Mouse (Mus musculus) kidney, embryonic 15.5 days (tissue): ENCODE results near the gene Eps8. TPM values are rescaled to one million over a fixed set of nuclear protein-coding genes. Genes with fewer than 3 reads are reported as not detected.
"Not testable (repeated sequence)": the region's sequence is repeated elsewhere in the genome, so short reads cannot be mapped to it uniquely, and the experiment has no call there.

ENCODE experiments used
- ATAC-seq: fragments of 200-750 bp; cut with Nextera tagmentation; replicated peaks from 2 replicates; pipeline ENCODE4 v1.8.0; 2017; ENCODE audit warnings: moderate TSS enrichment; ENCODE audit not compliant: low FRiP score
- H3K27ac ChIP-seq: fragments of 300-500 bp; sonication (generic); 2 replicates; pipeline ENCODE4 v1.5.1; 2015; ENCODE audit warnings: mild to moderate bottlenecking, inconsistent platforms
- H3K27me3 ChIP-seq: fragments of 300-500 bp; sonication (generic); 2 replicates; pipeline ENCODE4 v1.6.1; 2015; ENCODE audit warnings: inconsistent platforms
- H3K36me3 ChIP-seq: fragments of 300-500 bp; sonication (generic); 2 replicates; pipeline ENCODE4 v1.6.1; 2015; ENCODE audit warnings: inconsistent platforms
- H3K4me1 ChIP-seq: fragments of 300-500 bp; sonication (generic); 2 replicates; pipeline ENCODE4 v1.6.1; 2015; ENCODE audit warnings: inconsistent platforms
- H3K4me2 ChIP-seq: fragments of 300-500 bp; sonication (generic); 2 replicates; pipeline ENCODE4 v1.6.1; 2015; ENCODE audit warnings: moderate library complexity, mild to moderate bottlenecking, inconsistent platforms
- H3K4me3 ChIP-seq: fragments of 300-500 bp; sonication (generic); replicated peaks from 2 replicates; pipeline ENCODE4 v1.5.1; 2015; ENCODE audit warnings: mild to moderate bottlenecking, inconsistent platforms
- H3K9ac ChIP-seq: fragments of 300-500 bp; sonication (generic); 2 replicates; pipeline ENCODE4 v1.6.1; 2015; ENCODE audit warnings: mild to moderate bottlenecking, inconsistent platforms
- H3K9me3 ChIP-seq: fragments of 300-500 bp; sonication (generic); replicated peaks from 2 replicates; pipeline ENCODE4 v1.6.1; 2016; ENCODE audit warnings: inconsistent platforms
- WGBS: fragments of 180-500 bp; shearing (Covaris S2); methylation state at CpG from one replicate; pipeline ENCODE4 v1.1.7; 2015; ENCODE audit warnings: mixed read lengths; 5-methylcytosine and 5-hydroxymethylcytosine counted together
- polyA plus RNA-seq: library from polyadenylated mRNA; unstranded; fragments of >200 nt; fragmentation: Nextera tagmentation; extraction: Ambion mirVana; gene quantifications from 2 replicates; pipeline ENCODE4 v1.2.1, GENCODE M21; 2015

Gene Eps8
- polyA plus RNA-seq, 1 experiment from 2014 or later, result 31.1 TPM

DNA sequence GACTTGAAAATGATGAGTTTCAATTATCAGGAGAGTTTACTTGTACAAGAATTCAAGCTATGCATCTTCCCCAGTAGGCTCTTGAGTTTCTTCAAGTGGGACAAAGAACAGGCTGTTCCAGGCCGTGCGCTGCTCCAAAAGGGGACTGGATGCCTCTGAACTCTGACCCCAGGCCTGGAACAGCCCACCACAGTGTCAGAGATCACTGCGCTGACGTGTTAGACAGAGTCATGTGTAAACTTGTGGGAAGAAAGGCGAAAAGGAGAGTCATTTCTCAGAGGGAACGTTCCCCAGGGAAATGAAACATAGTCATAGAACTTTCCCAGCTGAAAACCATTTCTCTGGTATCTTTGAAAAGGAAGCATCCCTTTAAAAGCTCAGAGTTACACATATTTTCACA, 167.2 kb downstream of the Eps8 start:
- no peak overlapping the region for H3K9ac ChIP-seq
- no peak for ATAC-seq
- 51% methylated on average over 6 of the region's 6 CpGs for WGBS
- H3K27me3 ChIP-seq, result no peaks in the 10 kb centered on the region
- no peaks in the 10 kb centered on the region for H3K36me3 ChIP-seq
- no peak overlapping the region for H3K27ac ChIP-seq
- no peaks in the 10 kb centered on the region for H3K4me1 ChIP-seq
- no peaks in the 10 kb centered on the region for H3K9me3 ChIP-seq
- no peak overlapping the region for H3K4me2 ChIP-seq
- no peak overlapping the region for H3K4me3 ChIP-seq

DNA sequence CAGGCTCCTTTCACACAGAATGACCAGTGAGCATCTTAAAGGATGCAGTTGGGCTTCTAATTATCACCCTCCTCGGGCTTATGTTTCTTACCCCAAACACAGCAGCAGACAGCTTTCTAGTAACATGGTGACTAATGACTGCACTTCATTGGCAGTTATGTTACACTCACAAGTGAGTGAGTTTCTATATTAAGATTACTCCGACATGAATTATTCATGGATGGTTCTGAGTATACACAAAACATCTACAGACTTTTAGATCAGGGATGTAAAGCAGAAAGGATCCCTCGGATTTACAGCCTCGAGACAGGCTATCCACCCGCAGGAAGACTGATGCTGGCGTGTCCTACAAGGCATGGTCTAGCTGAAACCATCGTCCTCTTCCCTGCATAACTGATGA, 171.8 kb downstream of the Eps8 start:
- H3K4me1 ChIP-seq, result no peaks in the 10 kb centered on the region
- ATAC-seq, result no peak
- no peak overlapping the region for H3K4me3 ChIP-seq
- H3K36me3 ChIP-seq, result peaks cover 11% of the 10 kb centered on the region; the same call in 1 of the 2 replicates
- H3K27ac ChIP-seq, result no peak overlapping the region
- H3K27me3 ChIP-seq, result no peaks in the 10 kb centered on the region
- no peak overlapping the region for H3K4me2 ChIP-seq
- 88% methylated on average over 7 of the region's 7 CpGs for WGBS
- H3K9ac ChIP-seq, result no peak overlapping the region
- no peaks in the 10 kb centered on the region for H3K9me3 ChIP-seq

DNA sequence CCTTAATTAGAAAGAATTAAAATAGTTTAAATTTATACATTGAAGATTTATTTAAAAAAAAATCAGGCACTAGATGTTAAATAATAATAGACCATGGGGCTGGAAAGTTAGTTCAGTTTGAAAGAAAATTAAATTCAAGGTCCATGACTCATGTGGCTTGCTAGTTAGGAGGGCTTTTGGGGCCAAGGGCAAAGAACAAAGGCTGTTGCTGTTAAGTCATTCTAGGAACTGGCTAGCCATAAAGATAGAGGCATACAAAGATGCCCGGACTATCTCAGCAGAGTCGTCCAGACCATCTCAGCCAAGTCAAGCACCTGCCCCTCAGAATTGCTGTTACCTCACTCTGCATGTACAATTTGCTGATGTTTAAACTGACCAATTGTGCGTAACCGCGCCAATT, 179.0 kb downstream of the Eps8 start:
- WGBS, result 98% methylated on average over 5 of the region's 5 CpGs
- not testable (repeated sequence) for H3K27me3 ChIP-seq, H3K9ac ChIP-seq, H3K4me3 ChIP-seq, ATAC-seq, H3K27ac ChIP-seq, H3K4me1 ChIP-seq, H3K9me3 ChIP-seq, H3K4me2 ChIP-seq
- H3K36me3 ChIP-seq, result peaks cover 17% of the 10 kb centered on the region

DNA sequence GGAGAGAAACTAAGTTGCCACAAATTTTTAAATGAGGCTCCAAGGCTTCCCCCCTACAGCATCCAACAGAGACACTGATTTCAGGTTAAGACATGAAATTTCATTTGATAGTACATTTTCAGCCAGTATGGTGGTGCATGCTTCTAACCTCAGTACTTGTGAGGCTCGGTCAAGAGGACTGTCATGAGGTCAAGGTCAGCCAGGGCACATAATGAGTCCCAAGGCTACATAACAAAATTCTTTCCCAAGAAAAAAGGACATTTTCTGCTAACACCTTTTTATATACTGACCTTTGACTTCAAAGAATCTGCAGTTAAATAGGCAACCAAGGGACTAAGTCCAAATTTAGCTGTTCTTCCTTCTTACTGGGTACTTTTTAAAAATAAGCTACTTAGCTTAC, 181.2 kb downstream of the Eps8 start:
- WGBS, result 75% methylated on average over 1 of the region's 1 CpGs
- H3K9ac ChIP-seq, result no peak overlapping the region
- no peaks in the 10 kb centered on the region for H3K27me3 ChIP-seq
- peaks cover 11% of the 10 kb centered on the region for H3K36me3 ChIP-seq
- no peak overlapping the region for H3K27ac ChIP-seq
- ATAC-seq, result no peak
- peaks cover 6% of the 10 kb centered on the region; the same call in 1 of the 2 replicates for H3K4me1 ChIP-seq
- H3K9me3 ChIP-seq, result 0 out of 2 replicates have a peak, but pooled peaks cover 10% of the 10 kb centered on the region
- no peak overlapping the region for H3K4me3 ChIP-seq
- no peak overlapping the region for H3K4me2 ChIP-seq

DNA sequence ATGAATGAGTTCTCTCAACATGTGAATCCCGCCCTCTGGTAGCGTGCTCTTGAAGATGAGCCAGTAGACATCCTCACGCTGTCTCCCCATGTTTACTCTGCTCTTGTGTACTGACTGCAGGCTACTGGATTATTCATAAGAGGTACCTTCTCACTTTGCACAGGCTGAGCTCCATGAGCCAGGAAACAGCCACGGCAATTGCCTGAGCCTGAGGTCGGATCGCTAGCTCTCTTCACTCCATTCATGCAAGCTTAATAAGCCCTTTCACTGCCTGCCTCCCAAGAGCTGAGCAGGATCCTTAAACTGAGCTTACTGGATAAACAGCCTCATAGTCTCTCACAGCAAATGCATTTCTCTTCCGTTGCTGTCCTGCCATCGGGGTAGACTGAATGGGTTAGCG, 182.5 kb downstream of the Eps8 start:
- H3K4me3 ChIP-seq, result no peak overlapping the region
- ATAC-seq, result no peak
- H3K27me3 ChIP-seq, result no peaks in the 10 kb centered on the region
- H3K4me1 ChIP-seq, result peaks cover 6% of the 10 kb centered on the region; the same call in 1 of the 2 replicates
- WGBS, result 88% methylated on average over 9 of the region's 9 CpGs
- no peak overlapping the region for H3K27ac ChIP-seq
- 0 out of 2 replicates have a peak, but pooled peaks cover 10% of the 10 kb centered on the region for H3K9me3 ChIP-seq
- no peak overlapping the region for H3K9ac ChIP-seq
- H3K36me3 ChIP-seq, result peaks cover 11% of the 10 kb centered on the region
- H3K4me2 ChIP-seq, result no peak overlapping the region

DNA sequence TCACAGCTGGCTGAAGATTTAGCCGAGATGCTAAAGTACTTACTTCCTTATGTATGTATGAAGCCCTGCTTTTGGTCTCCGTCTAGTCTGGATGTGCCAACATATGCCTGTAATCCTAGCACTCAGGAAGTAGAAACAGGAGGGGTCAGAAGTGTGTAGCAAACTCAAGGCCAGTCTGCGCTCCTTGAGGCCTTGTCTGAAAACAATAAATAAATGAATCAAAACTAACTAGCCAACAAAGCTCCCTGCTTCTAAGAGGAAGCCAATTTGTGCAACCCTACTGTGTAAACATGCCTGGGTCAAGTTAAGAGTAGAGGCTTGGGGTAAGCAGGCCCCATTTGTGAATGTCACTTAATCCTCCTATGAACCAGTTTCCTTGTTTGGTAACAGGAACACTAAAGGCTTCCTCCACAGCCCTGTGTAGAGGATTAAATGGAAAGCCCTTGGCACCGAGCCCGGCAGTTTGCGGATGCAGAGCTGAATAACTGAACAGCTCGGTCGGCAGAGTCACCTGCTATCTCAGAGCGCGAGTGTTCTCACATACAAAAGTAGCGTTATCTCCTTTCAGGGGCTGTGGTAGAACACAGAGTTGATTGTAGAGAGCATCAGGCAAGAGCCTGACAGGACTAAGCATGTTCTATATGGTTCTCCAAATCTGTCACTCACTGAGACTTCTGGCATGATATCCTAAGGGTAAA, 183.6 kb downstream of the Eps8 start:
- Histone ChIP-seq H3K4me2 (no peak overlapping the region), H3K36me3 (peaks cover 2% of the 10 kb centered on the region), H3K27me3 (no peaks in the 10 kb centered on the region), H3K9ac (no peak overlapping the region), H3K27ac (peak overlapping the region; percentile 71), H3K9me3 (0 out of 2 replicates have a peak, but pooled peaks cover 4% of the 10 kb centered on the region), H3K4me3 (no peak overlapping the region), H3K4me1 (peaks cover 6% of the 10 kb centered on the region; the same call in 1 of the 2 replicates)
- WGBS, result 54% methylated on average over 11 of the region's 11 CpGs
- peak; percentile 63; the same call in 1 of the 2 replicates for ATAC-seq

DNA sequence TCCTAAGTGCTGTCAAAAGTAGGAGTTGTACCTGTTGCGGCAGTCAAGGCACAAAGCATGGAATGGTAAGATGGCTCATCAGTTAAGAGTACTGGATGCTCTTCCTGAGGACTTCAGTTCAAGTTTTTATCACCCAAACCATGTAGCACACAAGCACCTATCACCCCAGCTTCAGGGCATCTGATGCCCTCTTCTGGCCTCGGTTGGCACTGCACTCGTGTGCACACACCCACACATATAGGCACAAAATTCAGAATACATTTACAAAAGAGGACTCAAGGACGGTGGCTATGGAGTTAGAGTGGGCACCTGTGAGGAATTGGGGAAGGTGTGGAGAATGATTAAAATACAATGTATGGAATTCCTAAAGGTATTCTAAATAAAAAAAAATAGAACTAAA, 185.1 kb downstream of the Eps8 start:
- Histone ChIP-seq H3K27me3 (no peaks in the 10 kb centered on the region), H3K9ac (no peak overlapping the region), H3K27ac (no peak overlapping the region), H3K4me3 (no peak overlapping the region), H3K4me2 (no peak overlapping the region), H3K9me3 (no peaks in the 10 kb centered on the region), H3K36me3 (no peaks in the 10 kb centered on the region), H3K4me1 (peaks cover 6% of the 10 kb centered on the region; the same call in 1 of the 2 replicates)
- ATAC-seq, result no peak
- WGBS, result 95% methylated on average over 4 of the region's 4 CpGs

DNA sequence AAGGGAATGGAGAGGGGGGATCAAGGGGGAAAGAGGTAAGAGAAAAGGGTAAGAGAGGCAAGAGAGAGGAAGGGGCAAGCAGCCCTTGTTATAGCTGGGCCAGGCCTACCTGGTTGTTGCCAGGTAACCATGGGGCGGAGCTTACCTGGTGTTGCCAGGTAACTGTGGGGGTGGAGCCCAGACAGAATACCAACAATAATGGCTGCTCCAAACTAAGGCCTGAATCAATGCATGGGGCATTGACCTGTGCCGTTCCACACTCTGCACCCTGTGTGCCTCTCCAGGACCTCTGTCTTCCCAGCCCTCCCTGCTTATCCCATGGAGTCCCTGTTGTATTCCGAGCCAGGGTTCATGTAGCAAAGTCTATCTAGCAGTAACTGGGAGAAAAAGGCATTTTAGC, 187.0 kb downstream of the Eps8 start:
- 87% methylated on average over 3 of the region's 3 CpGs for WGBS
- no peaks in the 10 kb centered on the region for H3K27me3 ChIP-seq
- no peak overlapping the region for H3K9ac ChIP-seq
- no peak overlapping the region for H3K27ac ChIP-seq
- H3K36me3 ChIP-seq, result no peaks in the 10 kb centered on the region
- peaks cover 6% of the 10 kb centered on the region; the same call in 1 of the 2 replicates for H3K4me1 ChIP-seq
- no peak for ATAC-seq
- H3K9me3 ChIP-seq, result no peaks in the 10 kb centered on the region
- H3K4me2 ChIP-seq, result no peak overlapping the region
- no peak overlapping the region for H3K4me3 ChIP-seq

DNA sequence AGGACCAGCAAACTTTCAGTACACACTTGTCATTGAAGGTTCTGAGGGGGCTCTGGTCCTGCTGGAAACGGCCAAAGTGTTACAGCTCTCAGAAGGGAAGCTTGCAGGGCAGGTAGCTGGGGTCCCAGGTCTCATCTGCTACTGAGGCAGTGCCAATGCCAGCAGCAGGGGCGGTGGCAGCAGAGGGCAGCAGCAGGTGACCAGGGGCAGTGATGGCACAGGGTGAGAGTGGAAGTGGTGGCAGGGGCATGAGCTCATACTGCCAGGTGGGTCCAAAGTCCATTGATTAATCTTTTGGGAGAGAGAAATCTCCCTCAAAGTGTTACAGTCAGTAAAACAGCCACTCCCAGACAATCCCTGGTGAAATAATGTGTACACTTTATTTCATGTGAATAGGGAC, 188.4 kb downstream of the Eps8 start:
- no peak overlapping the region for H3K27ac ChIP-seq
- no peaks in the 10 kb centered on the region for H3K27me3 ChIP-seq
- H3K9me3 ChIP-seq, result no peaks in the 10 kb centered on the region
- peaks cover 6% of the 10 kb centered on the region; the same call in 1 of the 2 replicates for H3K4me1 ChIP-seq
- no peak overlapping the region for H3K4me2 ChIP-seq
- no peaks in the 10 kb centered on the region for H3K36me3 ChIP-seq
- ATAC-seq, result no peak
- H3K9ac ChIP-seq, result no peak overlapping the region
- no peak overlapping the region for H3K4me3 ChIP-seq
- WGBS, result 80% methylated on average over 2 of the region's 2 CpGs

DNA sequence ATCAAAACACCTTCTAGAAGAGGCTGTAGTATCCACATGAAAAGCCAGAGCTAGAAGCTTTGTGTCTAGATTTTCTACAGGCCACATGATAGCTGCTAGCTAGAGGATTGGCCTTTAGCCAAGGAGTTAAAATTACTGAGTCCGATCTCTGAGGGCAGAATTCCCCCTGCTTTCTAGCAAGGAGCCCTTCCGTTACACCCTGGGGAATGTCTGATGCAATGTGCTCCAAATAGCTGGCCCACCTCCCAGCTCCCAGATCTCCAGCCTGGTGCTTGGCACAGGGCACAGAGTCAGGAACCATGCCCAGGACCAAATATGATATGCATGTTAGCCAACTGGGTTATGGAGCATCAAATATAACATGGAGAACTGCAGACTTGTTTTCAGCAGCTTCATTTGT, 189.4 kb downstream of the Eps8 start:
- 33% methylated on average over 2 of the region's 2 CpGs for WGBS
- Histone ChIP-seq H3K4me2 (no peak overlapping the region), H3K4me1 (no peaks in the 10 kb centered on the region), H3K27me3 (no peaks in the 10 kb centered on the region), H3K9me3 (no peaks in the 10 kb centered on the region), H3K9ac (no peak overlapping the region), H3K36me3 (no peaks in the 10 kb centered on the region), H3K27ac (no peak overlapping the region), H3K4me3 (no peak overlapping the region)
- ATAC-seq, result peak; percentile 43; the same call in 1 of the 2 replicates

DNA sequence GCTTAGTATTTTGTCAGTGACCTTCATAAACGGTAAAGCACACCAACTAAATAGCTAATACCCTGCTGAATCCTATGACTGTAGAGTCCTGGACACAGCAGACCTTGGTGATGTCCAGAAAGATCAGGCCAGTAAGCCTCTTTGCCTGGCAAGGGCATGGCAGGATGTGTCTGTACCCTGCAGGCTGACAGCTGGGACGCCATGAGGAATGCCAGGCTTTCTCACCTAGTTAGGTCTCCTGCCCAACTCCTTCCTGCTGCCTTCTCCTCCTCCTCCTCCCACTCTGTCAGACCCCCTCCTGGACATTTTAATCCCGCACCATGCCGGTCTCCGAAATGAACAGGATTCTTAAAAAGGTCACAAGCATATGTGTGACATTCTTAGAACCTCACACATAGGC, 190.9 kb downstream of the Eps8 start:
- H3K9me3 ChIP-seq, result no peaks in the 10 kb centered on the region
- no peak overlapping the region for H3K4me3 ChIP-seq
- ATAC-seq, result no peak
- no peak overlapping the region for H3K4me2 ChIP-seq
- no peaks in the 10 kb centered on the region for H3K36me3 ChIP-seq
- WGBS, result 93% methylated on average over 5 of the region's 5 CpGs
- H3K4me1 ChIP-seq, result no peaks in the 10 kb centered on the region
- no peak overlapping the region for H3K9ac ChIP-seq
- no peak overlapping the region for H3K27ac ChIP-seq
- no peaks in the 10 kb centered on the region for H3K27me3 ChIP-seq

DNA sequence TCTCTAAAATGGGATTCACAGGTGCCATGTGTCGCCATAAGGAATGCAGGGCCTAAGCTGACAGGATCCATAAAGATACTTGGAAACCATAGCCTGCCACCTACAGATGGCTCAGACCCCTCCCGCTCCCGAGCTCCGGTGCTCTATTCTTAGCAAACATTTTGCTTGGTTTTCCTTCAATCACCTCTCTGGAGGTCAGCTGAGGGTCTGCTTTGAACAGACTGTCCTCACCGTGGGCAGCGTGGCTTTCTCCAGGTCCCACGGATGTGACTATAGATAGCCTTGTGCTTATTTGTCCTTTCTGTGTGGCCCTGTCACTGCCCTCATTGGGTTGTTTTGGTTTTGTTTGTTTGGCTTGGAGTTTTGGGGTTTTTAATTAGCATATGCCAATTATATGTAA, 196.5 kb downstream of the Eps8 start:
- Histone ChIP-seq H3K36me3 (no peaks in the 10 kb centered on the region), H3K27ac (no peak overlapping the region), H3K9ac (no peak overlapping the region), H3K27me3 (no peaks in the 10 kb centered on the region), H3K4me2 (no peak overlapping the region), H3K4me1 (no peaks in the 10 kb centered on the region), H3K4me3 (no peak overlapping the region), H3K9me3 (no peaks in the 10 kb centered on the region)
- WGBS, result 81% methylated on average over 7 of the region's 7 CpGs
- ATAC-seq, result no peak

DNA sequence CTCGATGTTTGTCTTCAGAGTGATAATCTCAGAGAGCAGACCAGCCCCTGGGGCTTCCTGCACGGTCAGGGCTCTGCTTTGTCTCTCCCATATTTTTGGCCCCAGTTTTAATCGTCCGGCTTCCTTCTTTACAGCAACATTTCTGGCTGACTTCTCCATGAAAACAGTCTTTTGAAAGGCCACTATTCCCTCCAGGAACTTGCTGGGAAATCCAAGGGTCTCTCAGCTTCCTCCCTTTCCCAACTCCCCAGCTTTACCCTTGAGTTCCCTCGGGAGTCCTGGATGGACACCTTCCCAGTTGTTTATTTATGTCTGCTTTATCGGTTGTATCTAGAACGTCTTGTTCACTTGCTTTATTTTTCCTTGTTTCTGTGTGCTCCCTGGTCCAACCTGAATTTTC, 197.5 kb downstream of the Eps8 start:
- H3K36me3 ChIP-seq, result no peaks in the 10 kb centered on the region
- H3K9me3 ChIP-seq, result no peaks in the 10 kb centered on the region
- 44% methylated on average over 7 of the region's 7 CpGs for WGBS
- H3K9ac ChIP-seq, result no peak overlapping the region
- no peak overlapping the region for H3K27ac ChIP-seq
- no peak overlapping the region for H3K4me3 ChIP-seq
- no peaks in the 10 kb centered on the region for H3K4me1 ChIP-seq
- no peaks in the 10 kb centered on the region for H3K27me3 ChIP-seq
- no peak for ATAC-seq
- H3K4me2 ChIP-seq, result no peak overlapping the region
